Mouse (Mus musculus) heart, embryonic 14.5 days (tissue): Measurements from ENCODE around the gene Sec13. TPM values are rescaled to one million over a fixed set of nuclear protein-coding genes. Genes with fewer than 3 reads are reported as not detected.

Experiments used
- ATAC-seq: fragments of 200-750 bp; cut with Nextera tagmentation; 2 replicates; pipeline ENCODE4 v1.8.0; 2017; ENCODE audit warnings: low read depth, moderate TSS enrichment; ENCODE audit not compliant: insufficient number of reproducible peaks, insufficient read depth, low FRiP score
- H3K27ac ChIP-seq, 2 experiments: fragments of 200-500 bp in 1 of 2; fragments of 300-500 bp in 1 of 2; sonication (generic) in 1 of 2; replicated peaks in 1 of 2; 2 replicates each; pipeline ENCODE4 v1.5.1; 2012 to 2014; ENCODE audit warnings: low read depth in 2 of 2, low read length in 2 of 2, control low read depth in 1 of 2, mild to moderate bottlenecking in 1 of 2, mixed read lengths in 1 of 2; ENCODE audit not compliant: control insufficient read depth in 1 of 2, insufficient read depth in 1 of 2
- H3K27me3 ChIP-seq: fragments of 300-500 bp; sonication (generic); 2 replicates; pipeline ENCODE4 v1.6.1; 2014; ENCODE audit warnings: mild to moderate bottlenecking, low read length, control low read depth; ENCODE audit not compliant: control insufficient read depth, insufficient read depth
- H3K36me3 ChIP-seq: fragments of 300-500 bp; sonication (generic); 2 replicates; pipeline ENCODE4 v1.6.1; 2014; ENCODE audit warnings: mild to moderate bottlenecking, control low read depth, low read length, mixed read lengths; ENCODE audit not compliant: control insufficient read depth, insufficient read depth
- H3K4me1 ChIP-seq, 2 experiments: fragments of 200-500 bp in 1 of 2; fragments of 300-500 bp in 1 of 2; sonication (generic) in 1 of 2; 2 replicates each; pipeline ENCODE4 v1.6.1; 2012 to 2014; ENCODE audit warnings: low read length in 2 of 2, control low read depth in 1 of 2, mixed read lengths in 1 of 2; ENCODE audit not compliant: control insufficient read depth in 2 of 2, insufficient read depth in 2 of 2
- H3K4me2 ChIP-seq: fragments of 300-500 bp; sonication (generic); 2 replicates; pipeline ENCODE4 v1.6.1; 2014; ENCODE audit warnings: mild to moderate bottlenecking, low read length
- H3K4me3 ChIP-seq, 2 experiments: fragments of 200-500 bp in 1 of 2; fragments of 300-500 bp in 1 of 2; sonication (generic) in 1 of 2; 2 replicates each; pipeline ENCODE4 v1.5.1; 2012 to 2014; ENCODE audit warnings: low read length in 2 of 2, mild to moderate bottlenecking in 2 of 2, control low read depth in 1 of 2, low read depth in 1 of 2, moderate library complexity in 1 of 2; ENCODE audit not compliant: control insufficient read depth in 1 of 2, insufficient read depth in 1 of 2
- H3K9ac ChIP-seq: fragments of 300-500 bp; sonication (generic); 2 replicates; pipeline ENCODE4 v1.6.1; 2014; ENCODE audit warnings: mild to moderate bottlenecking, low read length
- H3K9me3 ChIP-seq: fragments of 300-500 bp; sonication (generic); 2 replicates; pipeline ENCODE4 v1.6.1; 2016; ENCODE audit warnings: low read length, control low read depth; ENCODE audit not compliant: control insufficient read depth
- WGBS: fragments of 180-500 bp; shearing (Covaris S2); extraction: QIAGEN DNeasy Blood & Tissue Kit; methylation state at CpG from one replicate; pipeline ENCODE4 v1.1.7; 2014; 5-methylcytosine and 5-hydroxymethylcytosine counted together
- polyA plus RNA-seq: library from polyadenylated mRNA; unstranded; fragments of >200 nt; fragmentation: Nextera tagmentation; extraction: Ambion mirVana; gene quantifications from 2 replicates; pipeline ENCODE4 v1.2.1, GENCODE M21; 2014

Sec13 gene
- polyA plus RNA-seq, result 186 and 211 TPM in 2 replicates

DNA sequence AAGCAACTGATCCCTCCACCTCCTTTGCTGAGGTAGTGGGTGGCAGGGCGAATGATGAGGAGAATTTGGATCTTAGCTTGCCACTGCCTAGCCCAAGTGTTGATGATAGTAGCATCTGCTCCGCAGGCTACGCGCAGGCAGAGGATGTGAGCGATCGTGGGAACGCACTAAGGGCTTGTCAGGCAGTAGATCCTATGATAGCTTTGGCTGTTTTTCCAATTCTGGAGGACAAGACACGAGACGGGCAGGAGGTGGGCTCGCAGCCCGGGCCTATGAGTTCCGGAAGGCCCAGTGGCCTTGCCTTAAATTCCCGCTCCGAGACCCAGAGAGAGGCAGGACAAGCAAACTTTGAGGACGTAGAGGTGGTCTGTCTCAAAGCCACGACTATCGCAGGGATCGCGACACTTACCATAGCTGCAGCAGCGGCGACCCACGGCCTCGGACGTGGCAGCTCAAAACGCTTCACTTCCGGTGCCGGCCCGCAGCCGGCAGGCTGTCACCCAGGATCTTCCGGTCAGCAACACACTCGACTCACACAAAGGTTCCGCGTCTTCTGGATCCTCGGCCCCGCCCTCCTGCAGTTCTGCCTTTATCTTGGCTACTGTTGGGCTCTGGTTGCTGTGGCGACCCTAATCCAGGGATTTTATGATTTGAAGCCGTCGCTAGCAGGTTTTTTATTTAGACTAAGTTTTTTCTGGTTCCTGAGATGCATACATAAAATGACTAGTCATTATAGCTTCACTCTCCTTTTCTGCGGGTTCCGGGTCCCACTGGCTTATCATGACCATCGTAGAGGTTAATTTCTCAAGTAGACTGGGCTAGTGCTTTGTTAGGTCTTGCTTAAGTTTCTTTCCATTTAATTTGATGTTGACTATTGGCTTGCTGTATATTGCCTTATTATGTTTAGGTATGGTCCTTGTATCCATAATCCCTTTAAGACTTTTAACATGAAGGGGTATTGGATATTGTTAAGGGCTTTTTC lies at the start of gene Sec13:
Sec13 (minus strand) TSS at position 508 of the 982 bp plus-strand sequence.
- 0 out of 2 replicates have a peak, but pooled peaks have one; percentile 62 for ATAC-seq
- Histone ChIP-seq H3K9ac (peak within 1 kb of the TSS; percentile 84), H3K9me3 (no peaks in the 10 kb centered on the region), H3K27ac (peak within 1 kb of the TSS; percentile 41 to 60; a peak in 3 of 4 replicates), H3K4me2 (peak within 1 kb of the TSS; percentile 70), H3K4me1 (peaks cover 0 to 9% of the 10 kb centered on the region in 2 experiments; a peak in 2 of 4 replicates), H3K36me3 (peaks cover 30% of the 10 kb centered on the region), H3K27me3 (no peaks in the 10 kb centered on the region; the same call in 1 of the 2 replicates), H3K4me3 (peak within 1 kb of the TSS; percentile 66 to 88)
- 7% methylated on average over 41 of the region's 41 CpGs for WGBS

- Histone ChIP-seq H3K27me3 (no peaks in the 10 kb centered on the region), H3K4me1 (peaks cover 10 to 12% of the 10 kb centered on the region in 2 experiments; a peak in 3 of 4 replicates), H3K36me3 (no peaks in the 10 kb centered on the region), H3K9ac (no peak overlapping the region), H3K4me2 (no peak overlapping the region), H3K4me3 (no peak overlapping the region), H3K27ac (no peak overlapping the region), H3K9me3 (no peaks in the 10 kb centered on the region)
- no peak for ATAC-seq
- 48% methylated on average over 6 of the region's 6 CpGs for WGBS
These were observed 47.0 kb upstream of the Sec13 start for GRCm38 (mm10) chr6:113787459-113787968.

- Histone ChIP-seq H3K9ac (no peak overlapping the region), H3K4me2 (no peak overlapping the region), H3K9me3 (no peaks in the 10 kb centered on the region), H3K4me3 (no peak overlapping the region), H3K27ac (no peak overlapping the region), H3K27me3 (no peaks in the 10 kb centered on the region), H3K4me1 (peaks cover 10 to 12% of the 10 kb centered on the region in 2 experiments; a peak in 3 of 4 replicates), H3K36me3 (no peaks in the 10 kb centered on the region)
- 63% methylated on average over 7 of the region's 7 CpGs for WGBS
- no peak for ATAC-seq
These were observed 45.1 kb upstream of the Sec13 start for GRCm38 (mm10) chr6:113785658-113786057.

GRCm38 (mm10) chr6:113778229-113778753 lies 37.7 kb upstream of the Sec13 start:
- no peak for ATAC-seq
- no peak overlapping the region for H3K9ac ChIP-seq
- no peaks in the 10 kb centered on the region; the same call in none of the 2 replicates for H3K27me3 ChIP-seq
- no peak overlapping the region for H3K27ac ChIP-seq
- H3K4me3 ChIP-seq, result no peak overlapping the region
- H3K4me1 ChIP-seq, result peaks cover 0 to 6% of the 10 kb centered on the region in 2 experiments; a peak in 1 of 4 replicates
- no peaks in the 10 kb centered on the region for H3K9me3 ChIP-seq
- H3K4me2 ChIP-seq, result no peak overlapping the region
- 68% methylated on average over 7 of the region's 7 CpGs for WGBS
- H3K36me3 ChIP-seq, result no peaks in the 10 kb centered on the region

DNA sequence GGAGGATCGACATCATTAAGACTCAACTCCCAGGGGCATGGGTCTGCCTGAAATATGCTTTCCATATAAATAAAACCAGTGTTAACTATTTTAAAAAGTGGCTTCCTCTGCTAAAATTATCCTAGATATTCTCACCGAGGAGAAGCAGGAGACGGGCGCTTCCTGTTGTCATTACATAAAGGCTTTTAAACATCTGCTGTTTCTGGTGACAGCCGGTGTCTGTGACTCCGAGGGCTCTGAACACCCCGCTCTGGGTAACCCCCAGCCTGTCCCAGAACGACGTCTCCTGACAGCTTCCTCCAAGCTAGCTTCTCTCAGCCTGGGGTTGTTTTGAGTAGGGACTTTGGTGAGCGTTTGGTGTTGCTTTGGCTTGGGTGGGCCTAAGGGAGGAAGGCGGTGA lies 28.3 kb upstream of the Sec13 start:
- Histone ChIP-seq H3K27ac (no peak overlapping the region), H3K36me3 (no peaks in the 10 kb centered on the region), H3K9ac (no peak overlapping the region), H3K4me2 (no peak overlapping the region), H3K4me3 (no peak overlapping the region), H3K9me3 (no peaks in the 10 kb centered on the region), H3K4me1 (no peaks in the 10 kb centered on the region), H3K27me3 (peaks cover 6% of the 10 kb centered on the region; the same call in 1 of the 2 replicates)
- WGBS, result 61% methylated on average over 11 of the region's 11 CpGs
- no peak for ATAC-seq

DNA sequence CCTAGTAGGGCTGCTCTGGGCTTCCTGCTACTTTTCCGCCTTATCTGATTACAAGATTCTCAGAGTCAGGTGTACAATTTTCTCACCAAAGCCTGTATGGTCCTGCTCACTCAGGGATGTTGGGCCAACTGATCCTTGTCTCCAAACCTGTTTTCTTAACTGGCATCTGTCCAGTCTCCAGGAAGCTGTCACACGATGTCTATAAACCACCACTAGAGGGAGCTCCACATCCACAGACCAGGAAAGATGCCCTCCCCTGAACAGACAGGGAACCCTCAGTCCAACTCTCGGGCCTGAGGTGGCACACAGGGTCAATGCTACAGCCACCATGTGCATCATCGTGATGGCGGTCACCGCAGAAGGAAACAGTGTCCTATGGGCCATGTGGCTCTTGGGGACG lies 21.1 kb upstream of the Sec13 start:
- WGBS, result 31% methylated on average over 7 of the region's 7 CpGs
- no peaks in the 10 kb centered on the region for H3K4me1 ChIP-seq
- ATAC-seq, result no peak

DNA sequence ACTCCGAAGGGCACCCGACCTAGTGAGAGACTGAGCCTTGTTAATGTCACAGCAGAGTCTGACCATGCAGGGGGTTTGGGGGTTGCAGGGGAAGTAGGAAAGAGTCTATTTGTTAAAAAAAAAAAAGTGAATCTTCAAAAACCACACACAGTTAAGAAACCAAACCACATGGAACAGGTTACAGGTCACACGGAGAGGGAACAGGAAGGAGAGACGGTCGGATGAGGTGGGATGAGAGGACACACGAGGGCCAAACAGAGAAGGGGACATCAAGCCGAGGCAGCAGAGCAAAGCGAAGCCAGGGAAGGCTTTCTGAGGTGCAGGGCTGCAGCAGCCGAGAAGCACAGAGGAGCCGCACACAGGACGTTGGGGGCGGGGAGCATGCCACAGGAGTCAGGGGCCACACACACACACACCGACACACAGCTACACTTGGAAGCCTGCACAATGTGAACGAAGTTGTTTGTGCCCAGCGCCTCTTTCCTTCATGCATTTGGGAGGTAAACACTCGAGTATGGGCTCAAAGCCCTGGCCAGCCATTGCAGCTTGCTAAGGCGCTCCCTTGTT lies 8.7 kb upstream of the Sec13 start:
- Histone ChIP-seq H3K4me2 (no peak overlapping the region), H3K9me3 (no peaks in the 10 kb centered on the region), H3K9ac (no peak overlapping the region), H3K4me3 (no peak overlapping the region), H3K27ac (no peak overlapping the region), H3K27me3 (peaks cover 44% of the 10 kb centered on the region), H3K4me1 (no peaks in the 10 kb centered on the region), H3K36me3 (no peaks in the 10 kb centered on the region)
- 60% methylated on average over 17 of the region's 17 CpGs for WGBS
- ATAC-seq, result no peak

More for the DNA sequence above, 21.1 kb upstream of the Sec13 start:
- Histone ChIP-seq H3K36me3 (no peaks in the 10 kb centered on the region), H3K9ac (no peak overlapping the region), H3K4me3 (no peak overlapping the region), H3K27ac (no peak overlapping the region), H3K9me3 (no peaks in the 10 kb centered on the region), H3K27me3 (peaks cover 10% of the 10 kb centered on the region; the same call in 1 of the 2 replicates), H3K4me2 (no peak overlapping the region)
